Mouse (Mus musculus): ENCODE measurements around the gene Ahnak.

- TF ChIP-seq GABPA (IDR thresholded peaks at IDR 0.05; ENCODE audit: low read depth, low read length): no peak
- TF ChIP-seq CTCF (IDR thresholded peaks at IDR 0.05 in 2 of 3, conservative IDR thresholded peaks at IDR 0.05 in 1 of 3; ENCODE audit: control insufficient read depth in 1 of 3, insufficient read depth in 1 of 3, low read depth in 2 of 3, low read length in 3 of 3, poor library complexity in 1 of 3, severe bottlenecking in 1 of 3): no peak
- TF ChIP-seq ETS1 (IDR thresholded peaks at IDR 0.05; ENCODE audit: low read depth, low read length): no peak
- TF ChIP-seq CHD1 (IDR thresholded peaks at IDR 0.05; ENCODE audit: low read depth, low read length): no peak
- no peak for TF ChIP-seq SMC3 (IDR thresholded peaks at IDR 0.05; ENCODE audit: low read depth, low read length)
- TF ChIP-seq MAX (IDR thresholded peaks at IDR 0.05; ENCODE audit: low read length): no peak
- TF ChIP-seq HCFC1 (IDR thresholded peaks at IDR 0.05; ENCODE audit: low read depth, low read length): no peak
- no peak for TF ChIP-seq UBTF (IDR thresholded peaks at IDR 0.05; ENCODE audit: borderline replicate concordance, insufficient read depth, low read depth, low read length)
- TF ChIP-seq NELFE (IDR thresholded peaks at IDR 0.05; ENCODE audit: low read depth, low read length): no peak
- TF ChIP-seq POLR2A (IDR thresholded peaks at IDR 0.05; ENCODE audit: control insufficient read depth in 1 of 2, insufficient read depth in 1 of 2, low read depth in 1 of 2, low read length in 2 of 2, poor library complexity in 1 of 2): no peak
- TF ChIP-seq EP300 (IDR thresholded peaks at IDR 0.05; ENCODE audit: low read depth in 1 of 2, low read length in 2 of 2): no peak
- TF ChIP-seq E2F4 (IDR thresholded peaks at IDR 0.05; ENCODE audit: borderline replicate concordance, low read depth, low read length): no peak
- TF ChIP-seq ZNF384 (IDR thresholded peaks at IDR 0.05; ENCODE audit: low read depth, low read length): no peak
Observed at GRCm38 (mm10) chr19:8989066-8989566, at the start of gene Ahnak.

Measured in MEL (cell line).